Mouse (Mus musculus) liver, adult 2 months (tissue): ENCODE measurements around the gene Ddx4.

ENCODE experiments used
- CTCF ChIP-seq: fragments of 200-500 bp; IDR thresholded peaks from 2 replicates; pipeline ENCODE4 v1.5.1; 2011; ENCODE audit warnings: low read depth, low read length, control low read depth
- POLR2A ChIP-seq: fragments of 200-500 bp; IDR thresholded peaks from 2 replicates; pipeline ENCODE4 v1.6.1; 2011; ENCODE audit warnings: low read length, control low read depth; ENCODE audit not compliant: insufficient read depth; ENCODE audit errors: extremely low read depth

GRCm38 (mm10) chr13:112581796-112582195 is 70.5 kb downstream of the Ddx4 start:
- no peak for TF ChIP-seq POLR2A
- TF ChIP-seq CTCF, result no peak
